Comparison of ENCODE assay signal across 8 mouse cellular contexts in genomic region chr5:111414192-111414591, GRCm38 (mm10). TPM values are rescaled to one million over a fixed set of nuclear protein-coding genes. Genes with fewer than 3 reads are reported as not detected.
DNase-seq lines count a peak whose midpoint lies in the region; ATAC-seq lines count a peak whose summit lies in the region.

No protein-coding gene starts in this region.

- ATAC-seq in forebrain, embryonic 15.5 days (replicated peaks): peak; percentile 36

- H3K4me1 ChIP-seq in forebrain, embryonic 15.5 days: peaks cover 20% of the 10 kb centered on the region
- H3K4me1 ChIP-seq in hindbrain, embryonic 10.5 days (replicated peaks): peaks cover 57% of the 10 kb centered on the region

- H3K9me3 ChIP-seq in forebrain, embryonic 15.5 days: no peaks in the 10 kb centered on the region
- H3K9me3 ChIP-seq in hindbrain, embryonic 10.5 days: no peaks in the 10 kb centered on the region

- no peaks in the 10 kb centered on the region for H3K36me3 ChIP-seq in forebrain, embryonic 15.5 days
- peaks cover 11% of the 10 kb centered on the region for H3K36me3 ChIP-seq in hindbrain, embryonic 10.5 days

- peak; percentile 64 to 71 for DNase-seq in CD8-positive naive resting alpha-beta T cell, adult 2 months (ENCODE audit: low read depth in 2 of 2, low spot score in 2 of 2)
- peak; percentile 87 for DNase-seq in adrenal gland, postnatal 14 days
- DNase-seq in hindbrain, embryonic 10.5 days (ENCODE audit: low spot score): peak; percentile 81
- DNase-seq in layer of hippocampus, adult 9-10 months (ENCODE audit: low spot score): peak; percentile 71
- DNase-seq in lung, postnatal 25 days (ENCODE audit: low spot score): peak; percentile 83
- DNase-seq in retina, postnatal 1 day: peak; percentile 89
- peak; percentile 41 to 77 for DNase-seq in urinary bladder, postnatal 36 days (ENCODE audit: low spot score in 2 of 2)

- H3K27ac ChIP-seq in forebrain, embryonic 15.5 days (replicated peaks): peak overlapping the region; percentile 97
- peak overlapping the region; percentile 99 for H3K27ac ChIP-seq in hindbrain, embryonic 10.5 days

- 0 out of 2 replicates have a peak overlapping the region, but pooled peaks have one; percentile 94 for H3K9ac ChIP-seq in forebrain, embryonic 15.5 days (replicated peaks)

- no peaks in the 10 kb centered on the region for H3K27me3 ChIP-seq in forebrain, embryonic 15.5 days
- peaks cover 19% of the 10 kb centered on the region; the same call in 1 of the 2 replicates for H3K27me3 ChIP-seq in hindbrain, embryonic 10.5 days (ENCODE audit: insufficient read depth, poor library complexity, severe bottlenecking)

- H3K4me3 ChIP-seq in forebrain, embryonic 15.5 days: peak overlapping the region; percentile 74
- H3K4me3 ChIP-seq in hindbrain, embryonic 10.5 days: peak overlapping the region; percentile 99

- 0% methylated on average over 5 of the region's 5 CpGs for WGBS in forebrain, embryonic 15.5 days
- WGBS in hindbrain, embryonic 10.5 days: 0% methylated on average over 5 of the region's 5 CpGs

- peak overlapping the region; percentile 83 for H3K4me2 ChIP-seq in forebrain, embryonic 15.5 days (replicated peaks)

RNA-seq across cellular contexts. Expression of gene Mn1, which starts 3.0 kb away (rescaled TPM):
- total RNA-seq in adrenal gland, postnatal 14 days (2021): 4.6 and 5.1 TPM in 2 replicates
- polyA plus RNA-seq in forebrain, embryonic 15.5 days (2015; fragmentation: Nextera tagmentation; extraction: Ambion mirVana): 102 and 109 TPM in 2 replicates
- 55.9 and 65.1 TPM in 2 replicates for polyA plus RNA-seq in hindbrain, embryonic 10.5 days (2016; fragmentation: Nextera tagmentation; extraction: Ambion mirVana)

Comparison
In these comparisons a context has a peak if more than half of its experiments do, and no peak if none do; other contexts are left out.
1. Peak in every context shown above with its lines: DNase-seq, ATAC-seq, H3K4me3 ChIP-seq and H3K27ac ChIP-seq.